Mouse (Mus musculus): ENCODE measurements around the gene Atg13.

- no peak for TF ChIP-seq CTCF (IDR thresholded peaks at IDR 0.05; ENCODE audit: low read depth, low read length)
- no peak for TF ChIP-seq TAL1 (conservative IDR thresholded peaks at IDR 0.05; ENCODE audit: low read depth, low read length)
- TF ChIP-seq GATA1 (IDR thresholded peaks at IDR 0.05; ENCODE audit: borderline replicate concordance, low read length): no peak
- no peak for TF ChIP-seq POLR2AphosphoS5 (IDR thresholded peaks at IDR 0.05; ENCODE audit: insufficient replicate concordance, low read depth, low read length)
- TF ChIP-seq GATA2 (IDR thresholded peaks at IDR 0.05; ENCODE audit: borderline replicate concordance, low read depth, low read length): no peak
Measured at GRCm38 (mm10) chr2:91682850-91683249, 27.5 kb downstream of the Atg13 start.

Data from G1E (cell line).